Mouse (Mus musculus) urinary bladder, postnatal 10 days (tissue): ENCODE results near the gene Sult6b1.

Source experiments
- DNase-seq: peaks from one replicate; pipeline ENCODE4 v3.0.0; 2022; ENCODE audit warnings: low spot score

Sult6b1 gene

DNA sequence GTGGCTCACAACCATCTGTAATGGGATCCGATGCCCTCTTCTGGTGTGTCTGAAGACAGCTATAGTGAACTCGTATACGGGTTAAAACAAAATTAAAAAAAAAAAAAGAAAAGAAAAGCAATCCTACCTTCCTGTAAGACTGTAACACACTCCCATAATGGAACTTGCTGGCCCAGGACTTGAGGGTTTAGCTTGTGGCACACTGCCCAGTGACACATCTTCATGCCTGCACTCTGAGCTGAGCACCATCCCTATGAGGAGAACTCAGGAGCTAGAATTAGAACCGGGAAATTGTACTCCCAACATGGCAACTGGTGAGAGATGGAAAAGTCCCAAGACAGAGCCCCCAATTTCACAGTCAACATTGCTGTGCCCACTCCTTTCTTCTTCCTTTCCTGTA is 23.5 kb downstream of the Sult6b1 start:
- DNase-seq: no peak

GRCm38 (mm10) chr17:78882401-78883112 is 24.2 kb downstream of the Sult6b1 start, which contains the start of gene Eif2ak2:
Gene Eif2ak2, minus strand, starts transcription at chr17:78882573.
- peak; percentile 39 for DNase-seq

GRCm38 (mm10) chr17:78881878-78882304 is 24.9 kb downstream of the Sult6b1 start:
- DNase-seq: no peak

- DNase-seq: no peak
Measured at GRCm38 (mm10) chr17:78873886-78874285, 32.9 kb downstream of the Sult6b1 start.

DNA sequence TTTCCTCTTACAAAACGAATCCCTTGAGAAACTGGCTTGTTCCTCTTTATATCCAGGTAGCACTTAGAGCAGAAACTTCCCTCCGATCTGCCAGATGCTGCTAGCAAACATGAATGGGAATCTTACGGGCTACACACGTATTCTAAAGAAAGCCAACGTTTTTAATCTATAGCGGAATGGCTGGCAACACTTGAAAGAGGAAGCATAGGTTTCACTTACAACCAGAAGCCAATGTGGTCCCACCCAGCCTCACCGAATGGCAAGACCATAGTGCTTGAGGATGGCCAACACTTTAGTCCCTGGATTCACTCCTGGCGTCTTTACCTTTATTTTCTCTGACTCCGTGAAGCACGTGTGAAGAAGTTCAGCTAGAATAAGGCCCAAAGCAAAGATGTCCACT is 50.5 kb downstream of the Sult6b1 start:
- no peak for DNase-seq

DNA sequence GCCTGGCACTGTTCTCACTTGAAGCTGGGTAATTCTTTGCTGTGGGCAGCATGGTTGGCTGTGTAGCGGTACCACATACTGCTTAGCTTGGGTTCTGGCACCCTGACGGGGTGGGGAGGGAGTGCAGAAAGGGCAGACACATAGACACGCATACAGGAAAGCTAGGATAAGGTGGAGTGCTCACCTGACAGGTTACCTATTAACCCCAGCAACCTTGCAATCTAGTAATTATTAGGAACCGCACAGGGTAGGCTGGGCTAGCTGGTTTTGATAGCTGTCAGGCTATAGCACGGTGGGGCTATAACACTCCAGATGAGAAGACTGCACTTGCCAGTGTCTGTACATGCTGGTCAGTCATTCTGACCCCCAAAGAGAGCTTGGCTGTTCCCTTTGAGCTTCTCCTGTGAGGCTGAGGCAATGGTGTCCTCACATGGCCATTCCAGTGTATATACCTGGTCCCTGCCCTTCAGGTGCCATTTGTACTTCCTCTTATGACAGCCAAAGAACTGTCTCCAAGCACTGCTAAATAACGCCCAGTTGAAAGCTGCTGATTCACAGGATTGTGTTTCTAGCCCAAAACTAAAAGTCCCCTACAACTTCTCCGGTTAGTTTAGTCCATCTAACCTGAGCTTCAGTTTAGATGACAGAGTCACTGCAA is 64.4 kb downstream of the Sult6b1 start:
- no peak for DNase-seq

DNA sequence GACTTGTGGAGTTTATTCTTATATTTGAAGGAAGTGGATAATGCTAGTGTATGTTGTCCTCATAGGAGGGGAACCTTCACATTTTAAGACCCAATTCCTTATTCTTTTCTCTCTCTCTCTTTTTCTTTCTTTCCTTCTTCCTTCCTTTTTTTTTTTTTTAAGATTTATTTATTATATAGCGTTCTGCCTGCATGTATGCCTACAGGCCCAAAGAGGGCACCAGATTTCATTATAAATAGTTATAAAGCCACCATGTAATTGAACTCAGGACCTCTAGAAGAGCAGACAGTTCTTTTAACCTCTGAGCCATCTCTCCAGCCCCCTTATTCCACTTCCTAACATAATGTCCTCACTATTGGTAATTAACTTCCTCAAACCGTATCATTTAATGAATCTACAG is 70.7 kb downstream of the Sult6b1 start:
- no peak for DNase-seq

DNA sequence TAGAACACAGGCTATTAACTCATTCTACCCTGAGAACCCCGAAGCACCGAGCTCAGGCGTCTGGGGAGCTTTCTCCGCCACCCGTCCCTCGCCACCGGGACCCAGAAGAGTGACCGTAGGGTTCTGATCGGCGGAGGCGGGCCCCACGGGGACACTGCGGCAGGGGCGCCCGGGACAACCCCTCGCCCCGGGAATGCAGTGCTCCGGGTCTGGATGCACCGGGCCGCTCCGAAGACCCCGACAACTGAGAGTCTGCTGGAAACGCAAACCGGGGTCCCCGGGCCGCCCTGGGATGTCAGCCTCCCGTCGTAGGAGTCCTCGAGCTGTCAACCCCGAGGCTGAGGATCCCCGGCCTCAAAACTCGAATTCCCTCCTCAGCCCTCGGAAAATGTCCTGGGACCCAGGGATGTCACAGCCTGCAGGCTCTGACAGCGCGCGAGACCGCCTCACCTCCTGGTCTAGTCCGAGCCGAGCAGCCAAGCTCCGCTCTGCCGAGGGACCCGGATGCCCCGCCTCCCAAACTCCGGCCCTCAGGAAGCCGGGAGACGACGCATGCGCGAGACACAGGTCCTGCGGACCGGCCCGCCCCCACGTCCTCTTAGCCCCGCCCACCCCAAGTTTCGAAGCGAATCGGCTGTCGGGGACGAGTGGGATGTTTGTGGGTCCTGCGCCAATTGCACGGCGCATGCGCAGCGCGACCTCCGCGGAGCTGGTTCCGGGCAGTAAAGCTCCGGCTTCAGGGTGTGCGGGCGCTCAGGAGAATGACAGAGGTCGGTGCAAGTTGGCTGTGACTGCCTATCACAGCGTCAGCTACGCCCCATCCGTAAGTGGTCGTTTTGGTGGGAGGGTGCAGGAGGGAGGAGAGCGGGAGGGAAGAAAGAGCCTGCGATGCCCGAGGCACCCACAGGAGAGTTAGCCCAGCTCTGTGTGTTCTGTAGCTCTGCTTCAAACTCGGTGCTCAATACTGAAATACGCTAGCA is 71.6 kb downstream of the Sult6b1 start, which contains the start of the genes Heatr5b and Gpatch11:
TSS of gene Heatr5b (minus strand) at position 509 of the 980 bp plus-strand sequence.
TSS of gene Gpatch11 (plus strand) at position 712 of the 980 bp plus-strand sequence.
- peak; percentile 98 for DNase-seq
